Mouse (Mus musculus) testis, adult 2 months (tissue): Measurements from ENCODE around the gene Sctr.

Experiments
- CTCF ChIP-seq: fragments of 200-500 bp; IDR thresholded peaks from 2 replicates; pipeline ENCODE4 v1.5.1; 2012; ENCODE audit warnings: low read depth, mild to moderate bottlenecking, inconsistent platforms, low read length, moderate library complexity; ENCODE audit not compliant: control insufficient read depth, insufficient read depth, insufficient replicate concordance
- POLR2A ChIP-seq: fragments of 200-500 bp; IDR thresholded peaks from 2 replicates; pipeline ENCODE4 v1.6.1; 2012; ENCODE audit warnings: low read depth, mild to moderate bottlenecking, inconsistent platforms, low read length, moderate library complexity; ENCODE audit not compliant: control insufficient read depth

DNA sequence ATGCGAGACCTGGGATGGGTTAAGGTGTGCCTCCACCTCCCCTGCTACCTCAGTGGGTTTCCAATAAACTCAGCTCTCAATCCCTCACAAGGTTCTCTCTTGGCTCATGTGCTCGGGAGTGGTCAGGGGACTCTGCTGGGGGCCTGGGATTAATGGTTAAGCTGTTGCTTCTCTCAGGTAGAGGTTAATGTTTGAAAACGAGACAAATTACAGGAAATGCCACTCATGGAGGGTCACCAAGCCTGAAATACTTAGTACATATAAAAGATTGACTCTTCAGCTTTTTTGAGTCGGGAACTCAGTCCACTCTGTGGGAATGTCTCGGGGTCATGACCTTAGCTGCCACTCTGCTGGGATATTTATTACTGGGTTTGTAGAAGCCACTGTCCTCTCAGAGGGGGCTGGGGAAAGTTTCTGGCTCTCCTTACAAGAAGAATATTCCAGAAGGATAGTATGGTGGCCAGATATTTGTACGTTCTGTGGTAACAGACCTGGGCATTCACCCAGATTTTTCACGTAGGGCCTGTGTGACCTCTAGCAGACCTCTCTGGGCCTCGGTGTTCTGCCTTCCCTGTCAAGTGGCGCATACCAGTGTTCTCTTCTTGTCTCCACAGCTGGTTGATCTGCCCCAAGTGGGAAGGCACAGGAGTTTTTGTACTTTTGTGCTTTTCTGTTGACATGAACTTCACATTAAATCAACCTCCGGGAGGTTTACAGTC is 17.8 kb downstream of the Sctr start:
- TF ChIP-seq POLR2A: no peak
- no peak for TF ChIP-seq CTCF
